8 mouse cellular contexts compared by ENCODE assay signal in the genomic region with DNA sequence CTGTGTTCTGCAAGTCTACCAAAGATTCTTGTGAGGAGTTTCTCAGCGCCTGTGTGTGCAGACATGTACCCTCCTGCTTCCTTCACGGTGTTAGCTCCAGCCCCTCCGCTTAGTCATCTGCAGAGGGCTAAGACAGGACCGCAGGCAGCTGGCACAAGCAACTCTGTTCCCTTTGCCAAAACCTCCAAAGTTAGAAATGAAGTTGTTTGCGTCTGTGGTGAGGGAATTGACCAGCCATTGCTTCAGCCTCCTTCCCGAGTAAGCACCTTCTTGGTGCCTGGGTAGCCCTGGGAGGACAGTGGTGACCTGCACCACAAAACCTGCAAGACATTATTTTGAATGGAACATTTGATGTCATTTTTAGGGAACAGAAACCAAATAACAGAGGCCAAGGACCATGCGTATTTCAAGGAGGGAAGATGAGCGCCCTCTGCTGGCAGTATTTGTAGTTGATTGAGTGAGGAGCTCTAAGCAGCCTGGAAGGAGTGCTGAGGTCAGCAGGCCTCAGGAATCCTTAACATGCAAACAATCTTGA. TPM values are rescaled to one million over a fixed set of nuclear protein-coding genes. Genes with fewer than 3 reads are reported as not detected.
A peak's percentile ranks its signal among the peaks of the same experiment; 100 is the strongest.
DNase-seq lines count a peak whose midpoint lies in the region; ATAC-seq and TF ChIP-seq lines count a peak whose summit lies in the region.

No protein-coding gene starts in this region.

- no peak overlapping the region for H3K4me2 ChIP-seq in forebrain, embryonic 12.5 days
- H3K4me2 ChIP-seq in intestine, embryonic 15.5 days (replicated peaks) = no peak overlapping the region
- no peak overlapping the region for H3K4me2 ChIP-seq in midbrain, embryonic 14.5 days (ENCODE audit: low read length)

- H3K4me3 ChIP-seq in forebrain, embryonic 10.5 days = no peak overlapping the region
- H3K4me3 ChIP-seq in forebrain, embryonic 12.5 days (replicated peaks) = no peak overlapping the region
- H3K4me3 ChIP-seq in cortical plate, adult 2 months (ENCODE audit: insufficient read depth, low read length) = no peak overlapping the region
- H3K4me3 ChIP-seq in intestine, embryonic 15.5 days (replicated peaks) = no peak overlapping the region
- no peak overlapping the region for H3K4me3 ChIP-seq in midbrain, embryonic 14.5 days (replicated peaks; ENCODE audit: low read depth, low read length)
- H3K4me3 ChIP-seq in spleen, adult 2 months (ENCODE audit: extremely low read depth, insufficient read depth, insufficient read length) = no peak overlapping the region

- no peak for ATAC-seq in forebrain, embryonic 12.5 days (ENCODE audit: low FRiP score)
- ATAC-seq in intestine, embryonic 15.5 days = peak; percentile 71
- no peak for ATAC-seq in midbrain, embryonic 14.5 days (ENCODE audit: low FRiP score, low TSS enrichment)

- peak; percentile 74 for DNase-seq in forebrain, embryonic 10.5 days (ENCODE audit: extremely low spot score, low spot score)
- DNase-seq in gastrocnemius, postnatal 14 days = peak; percentile 86
- DNase-seq in left cerebral cortex, postnatal 36 days (ENCODE audit: low spot score in 2 of 2) = peak; percentile 59 to 82
- peak; percentile 92 for DNase-seq in midbrain, embryonic 14.5 days
- DNase-seq in spleen, adult 2 months (ENCODE audit: low read depth in 1 of 2, low spot score in 2 of 2) = peak; percentile 82 to 86

- H3K9ac ChIP-seq in forebrain, embryonic 12.5 days = no peak overlapping the region
- H3K9ac ChIP-seq in intestine, embryonic 15.5 days = no peak overlapping the region
- H3K9ac ChIP-seq in midbrain, embryonic 14.5 days (replicated peaks; ENCODE audit: low read length) = no peak overlapping the region

- intact Hi-C loops in gastrocnemius, postnatal 14 days (cut with DNase I; ENCODE audit: low total_unique reads) = loop anchor here (5.0 kb wide), 1 partner anchor 190 kb away; no protein-coding TSS in a partner anchor
- intact Hi-C loops in left cerebral cortex, postnatal 36 days (cut with DNase I) = no loop called here

- TF ChIP-seq CTCF in cortical plate, adult 2 months (IDR thresholded peaks at IDR 0.05; ENCODE audit: extremely low read depth, insufficient read depth, low read length) = peak; percentile 76
- TF ChIP-seq CTCF in spleen, adult 2 months (IDR thresholded peaks at IDR 0.05; ENCODE audit: extremely low read depth, insufficient read depth, insufficient read length, insufficient replicate concordance) = peak; percentile 62; the same call in 1 of the 2 replicates

- no peaks in the 10 kb centered on the region for H3K27me3 ChIP-seq in forebrain, embryonic 10.5 days (ENCODE audit: poor library complexity, severe bottlenecking)
- H3K27me3 ChIP-seq in forebrain, embryonic 12.5 days = no peaks in the 10 kb centered on the region
- H3K27me3 ChIP-seq in intestine, embryonic 15.5 days (replicated peaks) = no peaks in the 10 kb centered on the region
- H3K27me3 ChIP-seq in midbrain, embryonic 14.5 days (ENCODE audit: control insufficient read depth, insufficient read depth, low read length) = no peaks in the 10 kb centered on the region
- no peaks in the 10 kb centered on the region for H3K27me3 ChIP-seq in spleen, adult 2 months (ENCODE audit: control insufficient read depth, insufficient read depth, low read length)

- H3K27ac ChIP-seq in forebrain, embryonic 10.5 days = no peak overlapping the region
- H3K27ac ChIP-seq in forebrain, embryonic 12.5 days = no peak overlapping the region
- H3K27ac ChIP-seq in cortical plate, adult 2 months (ENCODE audit: insufficient read depth, low read length) = no peak overlapping the region
- no peak overlapping the region for H3K27ac ChIP-seq in intestine, embryonic 15.5 days
- H3K27ac ChIP-seq in midbrain, embryonic 14.5 days (replicated peaks; ENCODE audit: low read depth, low read length) = no peak overlapping the region
- H3K27ac ChIP-seq in spleen, adult 2 months (ENCODE audit: insufficient read depth, low read length) = peak overlapping the region; percentile 23

- 0 out of 2 replicates have a peak, but pooled peaks cover 2% of the 10 kb centered on the region for H3K4me1 ChIP-seq in forebrain, embryonic 10.5 days
- no peaks in the 10 kb centered on the region for H3K4me1 ChIP-seq in forebrain, embryonic 12.5 days
- no peaks in the 10 kb centered on the region for H3K4me1 ChIP-seq in cortical plate, adult 2 months (ENCODE audit: control insufficient read depth, insufficient read depth, low read length)
- H3K4me1 ChIP-seq in intestine, embryonic 15.5 days (replicated peaks) = 0 out of 2 replicates have a peak, but pooled peaks cover 5% of the 10 kb centered on the region
- H3K4me1 ChIP-seq in midbrain, embryonic 14.5 days (ENCODE audit: control insufficient read depth, insufficient read depth, low read length) = no peaks in the 10 kb centered on the region
- H3K4me1 ChIP-seq in spleen, adult 2 months (ENCODE audit: control insufficient read depth, insufficient read depth, insufficient read length) = peaks cover 4% of the 10 kb centered on the region; the same call in 1 of the 2 replicates

- H3K36me3 ChIP-seq in forebrain, embryonic 10.5 days (replicated peaks) = peaks cover 12% of the 10 kb centered on the region
- H3K36me3 ChIP-seq in forebrain, embryonic 12.5 days (replicated peaks) = peaks cover under 1% of the 10 kb centered on the region
- no peaks in the 10 kb centered on the region for H3K36me3 ChIP-seq in intestine, embryonic 15.5 days
- peaks cover 6% of the 10 kb centered on the region for H3K36me3 ChIP-seq in midbrain, embryonic 14.5 days (ENCODE audit: control insufficient read depth, insufficient read depth, low read length)
- peaks cover 4% of the 10 kb centered on the region for H3K36me3 ChIP-seq in spleen, adult 2 months (ENCODE audit: control insufficient read depth, insufficient read depth, low read length)

- no peak for TF ChIP-seq POLR2A in cortical plate, adult 2 months (IDR thresholded peaks at IDR 0.05; ENCODE audit: extremely low read depth, insufficient read depth, low read length)
- no peak for TF ChIP-seq POLR2A in spleen, adult 2 months (IDR thresholded peaks at IDR 0.05; ENCODE audit: low read depth, low read length)

- WGBS in forebrain, embryonic 10.5 days = 51% methylated on average over 8 of the region's 8 CpGs
- WGBS in forebrain, embryonic 12.5 days = 50% methylated on average over 8 of the region's 8 CpGs
- WGBS in intestine, embryonic 15.5 days = 51% methylated on average over 8 of the region's 8 CpGs
- 49% methylated on average over 8 of the region's 8 CpGs for WGBS in midbrain, embryonic 14.5 days
- WGBS in spleen, adult 2 months = 11% methylated on average over 8 of the region's 8 CpGs

- no peaks in the 10 kb centered on the region for H3K9me3 ChIP-seq in forebrain, embryonic 10.5 days
- H3K9me3 ChIP-seq in forebrain, embryonic 12.5 days = no peaks in the 10 kb centered on the region
- no peaks in the 10 kb centered on the region for H3K9me3 ChIP-seq in intestine, embryonic 15.5 days
- no peaks in the 10 kb centered on the region for H3K9me3 ChIP-seq in midbrain, embryonic 14.5 days (ENCODE audit: control insufficient read depth, low read length)

RNA-seq across cellular contexts. Expression of gene Nfu1, which starts 6.4 kb away (rescaled TPM):
- polyA plus RNA-seq in forebrain, embryonic 10.5 days (2016; fragmentation: Nextera tagmentation; extraction: Ambion mirVana) = 88.2 and 94.4 TPM in 2 replicates
- polyA plus RNA-seq in forebrain, embryonic 12.5 days (2016; fragmentation: Nextera tagmentation; extraction: Ambion mirVana) = 83.3 and 86.4 TPM in 2 replicates
- polyA plus RNA-seq in cortical plate, adult 2 months (2012; rRNA removed) = 116 and 125 TPM in 2 replicates
- 10 to 100 TPM; 59.8 to 63.5 TPM for total RNA-seq in gastrocnemius, postnatal 14 days (2021)
- polyA plus RNA-seq in intestine, embryonic 15.5 days (2015; fragmentation: Nextera tagmentation; extraction: Ambion mirVana) = 107 and 109 TPM in 2 replicates
- 10 to 100 TPM; 57.6 to 57.9 TPM for total RNA-seq in left cerebral cortex, postnatal 36 days (2021)
- 130 and 158 TPM in 2 replicates for polyA plus RNA-seq in midbrain, embryonic 14.5 days (2014; fragmentation: Nextera tagmentation; extraction: Ambion mirVana)
- polyA plus RNA-seq in spleen, adult 2 months (2012; rRNA removed) = 56.1 and 76.2 TPM in 2 replicates

RNA-seq across cellular contexts. Expression of gene Gfpt1, which starts 40.1 kb away (rescaled TPM):
- polyA plus RNA-seq in forebrain, embryonic 10.5 days (2016; fragmentation: Nextera tagmentation; extraction: Ambion mirVana) = 13.1 and 13.5 TPM in 2 replicates
- 18.7 and 20.3 TPM in 2 replicates for polyA plus RNA-seq in forebrain, embryonic 12.5 days (2016; fragmentation: Nextera tagmentation; extraction: Ambion mirVana)
- polyA plus RNA-seq in cortical plate, adult 2 months (2012; rRNA removed) = 25.1 and 25.4 TPM in 2 replicates
- total RNA-seq in gastrocnemius, postnatal 14 days (2021) = 10 to 100 TPM; 29.3 to 32.6 TPM
- 22.5 and 23.4 TPM in 2 replicates for polyA plus RNA-seq in intestine, embryonic 15.5 days (2015; fragmentation: Nextera tagmentation; extraction: Ambion mirVana)
- total RNA-seq in left cerebral cortex, postnatal 36 days (2021) = 10 to 100 TPM; 48.1 to 52.9 TPM
- polyA plus RNA-seq in midbrain, embryonic 14.5 days (2014; fragmentation: Nextera tagmentation; extraction: Ambion mirVana) = 27.3 and 27.8 TPM in 2 replicates
- polyA plus RNA-seq in spleen, adult 2 months (2012; rRNA removed) = 5.6 and 6.1 TPM in 2 replicates
